Mouse (Mus musculus): ENCODE data around the gene Sema3c. TPM values are rescaled to one million over a fixed set of nuclear protein-coding genes. Genes with fewer than 3 reads are reported as not detected.

The Sema3c gene
- 46.4 and 47.6 TPM in 2 replicates for polyA plus RNA-seq (2015; fragmentation: Nextera tagmentation; extraction: Ambion mirVana)

GRCm38 (mm10) chr5:17573694-17574380, at the start of gene Sema3c:
Gene Sema3c (plus strand): TSS chr5:17574281.

Other genes starting within 250 kb of the Sema3c start
- gene Speer4f2, start 201.1 kb upstream of the Sema3c start, polyA plus RNA-seq (2015; fragmentation: Nextera tagmentation; extraction: Ambion mirVana): not detected in 2 replicates
- not detected in 2 replicates for gene Speer4f1, start 98.2 kb upstream of the Sema3c start, polyA plus RNA-seq (2015; fragmentation: Nextera tagmentation; extraction: Ambion mirVana)

All from skeletal muscle tissue, postnatal 0 days (tissue).